Mouse (Mus musculus) megakaryocyte, adult 5-6 weeks (primary cell): ENCODE measurements around the gene Dmap1. TPM values are rescaled to one million over a fixed set of nuclear protein-coding genes. Genes with fewer than 3 reads are reported as not detected.

ENCODE experiments used
- total RNA-seq, 2 experiments: library from RNA; stranded (forward) in 1 of 2; stranded (reverse) in 1 of 2; fragments of 153-499, 151-499 nt in 1 of 2; fragments of 221-1000, 200-1000 nt in 1 of 2; gene quantifications; 2 replicates each; pipeline versions ENCODE4 v1.2.3 to v1.2.4; 2015 to 2017

Gene Dmap1
- total RNA-seq, 2 experiments from 2014 or later, result 9.6 to 18.1 TPM

Other genes starting within 250 kb of the Dmap1 start
- 38.7 and 40.6 TPM in 2 replicates for gene Rnf220, start 185.2 kb downstream of the Dmap1 start, total RNA-seq (2015)
- gene Rnf220, start 185.2 kb downstream of the Dmap1 start, total RNA-seq (2017), result 76.7 and 84.3 TPM in 2 replicates
- gene Eri3, start 131.9 kb downstream of the Dmap1 start, total RNA-seq (2015), result 36.8 and 39.7 TPM in 2 replicates
- 12.9 and 13.3 TPM in 2 replicates for gene Eri3, start 131.9 kb downstream of the Dmap1 start, total RNA-seq (2017)
- gene Gm12845, start 42.1 kb upstream of the Dmap1 start, total RNA-seq (2015), result not detected in 2 replicates
- not detected in 2 replicates for gene Gm12845, start 42.1 kb upstream of the Dmap1 start, total RNA-seq (2017)
- gene Klf17, start 83.4 kb upstream of the Dmap1 start, total RNA-seq (2015), result not detected in 2 replicates
- not detected in 2 replicates for gene Klf17, start 83.4 kb upstream of the Dmap1 start, total RNA-seq (2017)
- 0.76 and 2.6 TPM in 2 replicates for gene Slc6a9, start 152.2 kb upstream of the Dmap1 start, total RNA-seq (2015)
- 1.9 and 6.1 TPM in 2 replicates for gene Slc6a9, start 152.2 kb upstream of the Dmap1 start, total RNA-seq (2017)
- gene Ccdc24, start 190.3 kb upstream of the Dmap1 start, total RNA-seq (2015), result not detected in 2 replicates
- gene Ccdc24, start 190.3 kb upstream of the Dmap1 start, total RNA-seq (2017), result not detected in 2 replicates
- not detected in 2 replicates for gene B4galt2, start 201.2 kb upstream of the Dmap1 start, total RNA-seq (2015)
- 0.61 TPM in 1 of 2 replicates, not detected in the other for gene B4galt2, start 201.2 kb upstream of the Dmap1 start, total RNA-seq (2017)
- 482 and 584 TPM in 2 replicates for gene Atp6v0b, start 205.1 kb upstream of the Dmap1 start, total RNA-seq (2015)
- gene Atp6v0b, start 205.1 kb upstream of the Dmap1 start, total RNA-seq (2017), result 229 and 245 TPM in 2 replicates
- gene Dph2, start 209.8 kb upstream of the Dmap1 start, total RNA-seq (2015), result 5.2 and 6.5 TPM in 2 replicates
- 4.1 and 4.3 TPM in 2 replicates for gene Dph2, start 209.8 kb upstream of the Dmap1 start, total RNA-seq (2017)
- 15.5 and 17.0 TPM in 2 replicates for gene Ipo13, start 232.7 kb upstream of the Dmap1 start, total RNA-seq (2015)
- 8.7 and 11.2 TPM in 2 replicates for gene Ipo13, start 232.7 kb upstream of the Dmap1 start, total RNA-seq (2017)
- gene Artn, start 247.5 kb upstream of the Dmap1 start, total RNA-seq (2015), result not detected in 2 replicates
- not detected in 2 replicates for gene Artn, start 247.5 kb upstream of the Dmap1 start, total RNA-seq (2017)